Mouse (Mus musculus) lung, embryonic 15.5 days (tissue): ENCODE measurements around the gene Tbc1d22b. TPM values are rescaled to one million over a fixed set of nuclear protein-coding genes. Genes with fewer than 3 reads are reported as not detected.
A peak's percentile ranks its signal among the peaks of the same experiment; 100 is the strongest.

Source experiments
- ATAC-seq: fragments of 200-750 bp; cut with Nextera tagmentation; 2 replicates; pipeline ENCODE4 v1.8.0; 2017; ENCODE audit warnings: moderate number of reproducible peaks, borderline replicate concordance; ENCODE audit not compliant: low FRiP score, low TSS enrichment; ENCODE audit errors: extremely low read depth
- H3K27ac ChIP-seq: fragments of 300-500 bp; sonication (generic); 2 replicates; pipeline ENCODE4 v1.5.1; 2015; ENCODE audit warnings: moderate library complexity, mild to moderate bottlenecking, inconsistent platforms
- H3K27me3 ChIP-seq: fragments of 300-500 bp; sonication (generic); 2 replicates; pipeline ENCODE4 v1.6.1; 2015; ENCODE audit warnings: inconsistent platforms
- H3K36me3 ChIP-seq: fragments of 300-500 bp; sonication (generic); 2 replicates; pipeline ENCODE4 v1.6.1; 2015; ENCODE audit warnings: inconsistent platforms
- H3K4me1 ChIP-seq: fragments of 300-500 bp; sonication (generic); 2 replicates; pipeline ENCODE4 v1.6.1; 2015; ENCODE audit warnings: inconsistent platforms
- H3K4me2 ChIP-seq: fragments of 300-500 bp; sonication (generic); 2 replicates; pipeline ENCODE4 v1.6.1; 2015; ENCODE audit warnings: inconsistent platforms, mild to moderate bottlenecking, moderate library complexity
- H3K4me3 ChIP-seq: fragments of 300-500 bp; sonication (generic); 2 replicates; pipeline ENCODE4 v1.5.1; 2015; ENCODE audit warnings: mild to moderate bottlenecking, inconsistent platforms
- H3K9ac ChIP-seq: fragments of 300-500 bp; sonication (generic); 2 replicates; pipeline ENCODE4 v1.6.1; 2015; ENCODE audit warnings: inconsistent platforms
- H3K9me3 ChIP-seq: fragments of 300-500 bp; sonication (generic); 2 replicates; pipeline ENCODE4 v1.6.1; 2016; ENCODE audit warnings: inconsistent platforms
- WGBS: fragments of 180-500 bp; shearing (Covaris S2); methylation state at CpG from one replicate; pipeline ENCODE4 v1.1.7; 2015; 5-methylcytosine and 5-hydroxymethylcytosine counted together
- polyA plus RNA-seq: library from polyadenylated mRNA; unstranded; fragments of >200 nt; fragmentation: Nextera tagmentation; extraction: Ambion mirVana; gene quantifications from 2 replicates; pipeline ENCODE4 v1.2.1, GENCODE M21; 2015

Gene Tbc1d22b
- 14.8 and 15.6 TPM in 2 replicates for polyA plus RNA-seq

DNA sequence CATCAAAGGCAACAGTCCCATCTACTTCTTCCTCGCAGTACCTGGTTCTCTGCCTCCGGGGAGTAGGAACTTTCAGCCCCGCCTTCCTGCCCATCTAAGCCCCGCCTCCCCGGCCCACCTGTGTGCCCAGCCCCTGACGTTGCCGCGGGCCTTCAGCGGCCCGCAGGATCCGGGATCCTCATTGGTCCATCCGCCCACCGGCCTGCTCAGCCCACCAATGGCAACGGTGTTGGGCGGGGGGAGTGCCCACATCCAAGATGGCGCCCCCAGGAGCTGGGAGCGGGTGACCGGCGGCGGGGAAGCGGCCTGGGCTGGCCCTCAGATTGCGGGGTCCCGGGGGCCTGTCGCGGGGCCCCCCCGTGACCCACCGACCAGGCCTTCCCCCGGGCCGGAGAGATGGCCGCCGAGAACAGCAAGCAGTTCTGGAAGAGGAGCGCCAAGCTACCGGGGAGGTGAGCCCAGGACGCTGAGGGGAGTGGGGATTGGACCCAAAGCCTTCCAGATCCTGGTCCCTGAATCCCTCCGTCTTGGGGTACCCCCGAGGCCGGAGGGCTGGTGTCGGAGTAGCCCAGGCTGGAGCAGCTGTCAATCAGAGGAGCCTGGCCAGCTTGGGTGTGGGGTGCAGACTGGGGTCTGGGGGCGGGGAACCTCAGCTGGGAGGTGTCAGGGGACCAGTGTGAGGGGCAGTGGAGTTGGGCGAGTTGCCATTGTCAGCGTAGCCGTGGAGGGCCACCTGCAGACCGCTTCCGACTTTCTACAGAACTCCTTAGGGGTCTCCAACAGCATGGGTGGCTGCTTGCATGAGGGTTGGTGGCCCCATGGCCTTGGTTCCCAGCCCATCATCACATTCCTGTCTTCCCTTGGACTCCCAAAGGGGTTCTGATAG, at the start of gene Tbc1d22b, which contains the start of gene Gm17657:
Gene Tbc1d22b, plus strand, starts transcription at position 243 of the 886 bp plus-strand sequence.
Gene Gm17657, minus strand, starts transcription at position 96 of the 886 bp plus-strand sequence.
- peak within 1 kb of the TSS; percentile 88 for H3K4me3 ChIP-seq
- no peaks in the 10 kb centered on the region for H3K36me3 ChIP-seq
- H3K9me3 ChIP-seq = no peaks in the 10 kb centered on the region
- no peaks in the 10 kb centered on the region for H3K27me3 ChIP-seq
- peak; percentile 97 for ATAC-seq
- under 1% methylated on average over 40 of the region's 44 CpGs for WGBS
- peak within 1 kb of the TSS; percentile 88 for H3K4me2 ChIP-seq
- peaks cover 22% of the 10 kb centered on the region for H3K4me1 ChIP-seq
- peak within 1 kb of the TSS; percentile 47 for H3K27ac ChIP-seq
- peak within 1 kb of the TSS; percentile 95 for H3K9ac ChIP-seq

DNA sequence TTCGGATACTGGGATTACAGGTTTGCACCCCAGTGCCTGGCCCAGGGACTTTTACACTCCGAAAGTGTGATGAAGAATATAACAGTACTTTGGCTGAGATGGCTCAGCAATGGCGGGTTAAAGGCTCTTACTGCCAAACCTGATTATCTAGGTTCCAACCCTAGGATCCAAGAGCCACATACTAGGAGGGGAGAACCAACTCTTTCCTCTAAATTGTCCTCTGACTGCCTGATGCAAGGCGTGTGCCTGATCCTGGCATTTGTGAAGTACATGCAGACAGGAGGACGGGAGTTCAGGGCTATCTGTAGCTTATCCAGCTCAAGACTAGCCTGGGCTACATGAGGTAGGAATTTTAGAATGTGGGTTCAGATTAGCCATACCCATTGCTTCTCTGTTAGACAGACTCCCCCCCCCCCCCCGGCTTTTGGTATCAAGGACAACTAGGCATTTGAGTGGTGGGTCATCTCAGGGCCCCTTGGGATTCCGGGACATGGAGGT, 49.3 kb upstream of the Tbc1d22b start:
- no peak overlapping the region for H3K4me3 ChIP-seq
- peaks cover 14% of the 10 kb centered on the region for H3K4me1 ChIP-seq
- no peak overlapping the region for H3K4me2 ChIP-seq
- H3K9me3 ChIP-seq = no peaks in the 10 kb centered on the region
- no peaks in the 10 kb centered on the region for H3K36me3 ChIP-seq
- WGBS = 71% methylated on average over 7 of the region's 7 CpGs
- H3K9ac ChIP-seq = no peak overlapping the region
- H3K27me3 ChIP-seq = no peaks in the 10 kb centered on the region
- ATAC-seq = no peak
- no peak overlapping the region for H3K27ac ChIP-seq

DNA sequence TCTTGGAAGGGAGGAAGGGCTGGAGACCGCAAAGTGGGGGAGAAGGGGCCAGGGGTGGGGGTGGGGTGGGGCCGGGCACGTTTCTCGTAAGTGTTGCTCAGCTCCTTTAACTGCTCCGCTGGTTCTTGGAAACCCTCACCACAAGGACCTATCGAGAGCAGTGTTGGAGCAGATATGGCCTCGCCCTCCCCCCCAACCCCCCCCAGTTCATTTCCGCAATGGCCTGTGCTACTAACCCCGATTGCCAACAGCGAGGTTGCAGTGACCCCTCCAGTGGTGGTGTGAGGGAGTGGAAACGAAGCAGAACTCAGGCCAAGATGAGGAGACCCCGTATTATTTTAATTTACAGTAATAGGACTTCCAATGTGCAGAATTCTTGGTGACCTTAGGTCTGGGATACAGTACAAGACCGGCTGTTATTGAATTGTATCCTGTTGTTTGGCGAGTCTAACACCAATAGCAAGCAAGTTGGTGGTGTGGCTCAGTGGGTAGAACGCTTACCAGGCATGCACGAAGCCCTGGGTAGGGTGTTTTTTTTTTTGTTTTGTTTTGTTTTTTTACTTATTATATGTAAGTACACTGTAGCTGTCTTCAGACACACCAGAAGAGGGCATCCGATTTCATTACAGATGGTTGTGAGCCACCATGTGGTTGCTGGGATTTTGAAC, 48.6 kb upstream of the Tbc1d22b start:
- no peaks in the 10 kb centered on the region for H3K27me3 ChIP-seq
- peaks cover 14% of the 10 kb centered on the region for H3K4me1 ChIP-seq
- ATAC-seq = peak; percentile 60; the same call in 1 of the 2 replicates
- 63% methylated on average over 17 of the region's 17 CpGs for WGBS
- H3K9me3 ChIP-seq = no peaks in the 10 kb centered on the region
- H3K36me3 ChIP-seq = no peaks in the 10 kb centered on the region
- H3K4me2 ChIP-seq = no peak overlapping the region
- no peak overlapping the region for H3K4me3 ChIP-seq
- no peak overlapping the region for H3K9ac ChIP-seq
- H3K27ac ChIP-seq = no peak overlapping the region

DNA sequence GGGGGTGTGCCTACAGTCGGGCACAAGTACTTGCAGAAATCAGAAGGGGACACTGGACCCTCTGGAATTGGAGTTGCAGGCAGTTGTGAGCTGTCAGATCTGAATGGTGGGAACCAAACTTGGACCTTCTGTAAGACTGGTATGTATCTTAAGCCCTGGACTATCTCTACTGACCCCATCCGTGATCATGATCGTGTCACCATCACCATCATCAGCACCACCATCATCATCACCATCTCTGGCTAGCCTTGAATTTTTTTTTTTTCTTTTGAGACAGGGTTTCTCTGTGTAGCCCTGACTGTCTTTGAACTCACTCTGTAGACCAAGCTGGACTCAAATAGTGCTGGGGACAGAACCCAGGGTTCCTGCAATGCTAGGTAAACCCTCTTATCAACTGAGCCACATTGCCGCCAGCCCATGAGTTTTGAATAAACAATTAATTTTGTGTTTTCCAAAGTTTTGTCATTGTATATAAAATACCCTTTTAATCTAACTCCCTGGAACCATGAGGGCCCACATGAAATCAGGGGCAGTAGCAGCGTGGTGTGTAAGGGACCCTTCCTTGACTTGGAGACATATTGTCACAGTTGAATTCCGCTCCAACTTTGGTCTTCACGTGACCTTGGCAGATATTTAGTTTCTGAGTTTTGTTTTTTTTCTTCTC, 47.4 kb upstream of the Tbc1d22b start:
- H3K9me3 ChIP-seq = no peaks in the 10 kb centered on the region
- H3K27me3 ChIP-seq = no peaks in the 10 kb centered on the region
- no peaks in the 10 kb centered on the region for H3K36me3 ChIP-seq
- H3K4me2 ChIP-seq = peak overlapping the region; percentile 56
- H3K9ac ChIP-seq = no peak overlapping the region
- 55% methylated on average over 7 of the region's 7 CpGs for WGBS
- peaks cover 14% of the 10 kb centered on the region for H3K4me1 ChIP-seq
- no peak for ATAC-seq
- H3K4me3 ChIP-seq = no peak overlapping the region
- no peak overlapping the region for H3K27ac ChIP-seq

DNA sequence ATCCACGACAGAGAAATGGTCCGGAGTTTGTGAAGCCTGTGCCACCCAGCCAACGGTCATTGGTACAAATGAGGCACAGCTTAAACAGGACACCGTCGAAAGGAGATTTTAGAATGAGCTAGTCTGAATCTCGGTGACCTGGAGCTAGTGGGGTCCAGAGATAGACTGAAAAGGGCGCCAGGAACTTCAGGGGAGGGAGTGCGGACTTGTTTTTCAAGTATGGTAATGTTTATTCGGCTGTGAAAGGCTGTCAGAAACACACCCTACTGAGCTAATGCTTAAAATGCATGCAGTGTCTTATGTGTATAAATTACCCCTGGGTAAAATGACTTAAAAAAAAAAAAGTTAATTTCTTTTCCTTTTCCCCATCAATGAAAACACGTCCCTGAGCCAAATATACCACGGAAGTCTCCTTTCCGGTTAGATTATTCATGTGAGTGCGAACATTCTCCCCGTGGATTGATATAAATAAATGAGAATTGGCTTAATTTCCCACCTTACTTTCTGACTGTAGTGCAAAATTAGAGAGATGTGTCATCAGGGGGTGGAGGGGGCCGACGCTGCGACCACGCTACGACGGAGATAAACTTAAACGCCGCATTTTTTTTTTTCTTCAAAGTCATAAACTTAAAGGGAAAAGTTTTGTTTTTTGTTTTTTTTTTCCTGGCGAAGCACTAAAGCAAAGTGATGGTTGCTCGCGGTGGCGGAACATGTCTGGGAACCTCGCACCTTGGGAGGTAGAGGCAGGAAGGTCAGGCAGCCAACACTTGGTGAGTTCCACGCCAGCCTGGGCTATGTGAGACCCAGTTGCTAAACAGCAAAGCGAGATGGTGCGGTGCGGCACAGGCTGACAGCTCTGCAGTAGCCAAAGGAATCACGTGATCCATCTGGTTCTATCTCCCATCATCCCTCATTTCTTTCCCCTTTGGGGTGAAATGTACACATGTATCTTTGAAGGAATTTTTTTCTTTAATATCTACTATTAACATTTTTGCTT, 46.6 kb upstream of the Tbc1d22b start:
- Histone ChIP-seq H3K4me1 (peaks cover 14% of the 10 kb centered on the region), H3K9ac (0 out of 2 replicates have a peak overlapping the region, but pooled peaks have one; percentile 8), H3K27me3 (no peaks in the 10 kb centered on the region), H3K9me3 (no peaks in the 10 kb centered on the region), H3K4me2 (peak overlapping the region; percentile 56), H3K36me3 (no peaks in the 10 kb centered on the region), H3K4me3 (peak overlapping the region; percentile 28), H3K27ac (no peak overlapping the region)
- no peak for ATAC-seq
- 8% methylated on average over 32 of the region's 32 CpGs for WGBS

DNA sequence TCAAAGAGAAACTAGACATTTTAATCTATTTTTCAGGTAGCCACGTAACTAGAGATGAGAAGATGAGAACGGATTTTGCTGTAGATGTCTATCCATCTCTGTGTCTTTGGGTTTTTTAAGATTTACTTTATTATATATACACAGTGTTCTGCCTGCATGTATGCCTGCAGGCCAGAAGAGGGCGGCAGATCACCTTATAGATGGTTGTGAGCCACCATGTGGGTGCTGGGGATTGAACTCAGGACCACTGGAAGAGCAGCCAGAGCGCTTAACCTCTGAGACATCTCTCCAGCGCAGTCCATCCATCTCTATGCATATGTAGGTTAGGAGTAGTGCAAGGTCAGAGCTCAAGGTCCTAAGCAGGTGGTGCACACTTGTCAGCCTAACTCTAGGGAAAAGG, 45.9 kb upstream of the Tbc1d22b start:
- Histone ChIP-seq H3K9me3 (no peaks in the 10 kb centered on the region), H3K27me3 (no peaks in the 10 kb centered on the region), H3K4me2 (no peak overlapping the region), H3K9ac (no peak overlapping the region), H3K4me3 (no peak overlapping the region), H3K27ac (no peak overlapping the region), H3K36me3 (no peaks in the 10 kb centered on the region), H3K4me1 (peaks cover 14% of the 10 kb centered on the region)
- WGBS = 74% methylated on average over 5 of the region's 5 CpGs
- ATAC-seq = no peak

DNA sequence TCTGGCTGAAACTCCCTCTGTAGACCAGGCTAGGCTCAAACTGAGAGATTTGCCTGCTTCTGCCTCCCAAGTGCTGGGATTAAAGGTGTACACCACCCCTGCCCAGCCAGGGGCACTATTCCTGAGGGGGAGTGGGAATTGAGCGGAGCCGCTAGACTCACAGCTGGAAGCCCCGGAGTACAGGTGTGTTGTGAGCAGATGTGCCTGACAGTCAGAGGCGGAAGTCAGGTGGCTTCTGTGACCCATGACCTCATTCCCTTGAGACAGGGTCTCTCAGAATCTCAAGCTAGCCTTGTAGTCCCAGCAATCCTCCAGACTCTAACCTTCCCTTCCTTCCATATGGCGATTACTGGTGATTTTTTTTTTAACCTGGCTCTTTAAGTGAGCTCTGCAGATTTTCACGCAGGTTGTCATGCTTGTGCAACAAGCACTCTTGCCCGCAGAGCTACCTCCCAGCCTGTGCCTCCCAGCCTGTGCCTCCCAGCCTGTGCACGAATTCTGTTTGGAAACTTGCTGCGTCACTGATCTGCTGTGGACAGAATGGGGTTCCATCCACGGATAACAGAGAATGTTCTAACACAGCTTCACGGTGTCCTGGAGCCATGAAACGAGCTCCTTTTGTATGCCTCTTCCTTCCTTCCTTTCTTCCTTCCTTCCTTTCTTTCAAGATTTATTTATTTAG, 40.5 kb upstream of the Tbc1d22b start:
- Histone ChIP-seq H3K4me2 (no peak overlapping the region), H3K9ac (no peak overlapping the region), H3K36me3 (no peaks in the 10 kb centered on the region), H3K4me1 (0 out of 2 replicates have a peak, but pooled peaks cover 3% of the 10 kb centered on the region), H3K9me3 (no peaks in the 10 kb centered on the region), H3K27ac (no peak overlapping the region), H3K4me3 (no peak overlapping the region), H3K27me3 (no peaks in the 10 kb centered on the region)
- WGBS = 56% methylated on average over 12 of the region's 12 CpGs
- ATAC-seq = no peak

DNA sequence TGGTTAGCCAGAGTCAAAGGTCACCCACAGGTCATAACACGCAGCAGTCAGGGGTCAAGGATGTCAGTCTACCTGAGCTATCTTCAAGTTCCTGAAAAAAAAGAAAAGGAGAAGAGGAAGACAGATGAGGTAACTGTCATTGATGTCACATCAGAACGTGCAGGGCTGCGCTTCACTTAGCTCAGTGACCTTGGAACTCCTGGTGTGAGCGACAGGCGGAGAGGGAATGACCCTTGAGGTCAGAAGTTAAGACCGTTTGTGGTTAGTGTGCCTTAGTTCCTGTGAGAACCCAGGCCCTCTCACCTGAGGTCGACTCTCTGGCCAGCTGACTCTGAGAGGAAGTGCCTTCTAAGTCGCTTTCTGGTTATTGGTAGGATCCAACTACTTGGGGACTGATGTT, 38.9 kb upstream of the Tbc1d22b start:
- Histone ChIP-seq H3K4me3 (no peak overlapping the region), H3K9ac (no peak overlapping the region), H3K27me3 (no peaks in the 10 kb centered on the region), H3K4me1 (0 out of 2 replicates have a peak, but pooled peaks cover 3% of the 10 kb centered on the region), H3K36me3 (no peaks in the 10 kb centered on the region), H3K4me2 (no peak overlapping the region), H3K9me3 (no peaks in the 10 kb centered on the region), H3K27ac (no peak overlapping the region)
- WGBS = 46% methylated on average over 8 of the region's 8 CpGs
- no peak for ATAC-seq

DNA sequence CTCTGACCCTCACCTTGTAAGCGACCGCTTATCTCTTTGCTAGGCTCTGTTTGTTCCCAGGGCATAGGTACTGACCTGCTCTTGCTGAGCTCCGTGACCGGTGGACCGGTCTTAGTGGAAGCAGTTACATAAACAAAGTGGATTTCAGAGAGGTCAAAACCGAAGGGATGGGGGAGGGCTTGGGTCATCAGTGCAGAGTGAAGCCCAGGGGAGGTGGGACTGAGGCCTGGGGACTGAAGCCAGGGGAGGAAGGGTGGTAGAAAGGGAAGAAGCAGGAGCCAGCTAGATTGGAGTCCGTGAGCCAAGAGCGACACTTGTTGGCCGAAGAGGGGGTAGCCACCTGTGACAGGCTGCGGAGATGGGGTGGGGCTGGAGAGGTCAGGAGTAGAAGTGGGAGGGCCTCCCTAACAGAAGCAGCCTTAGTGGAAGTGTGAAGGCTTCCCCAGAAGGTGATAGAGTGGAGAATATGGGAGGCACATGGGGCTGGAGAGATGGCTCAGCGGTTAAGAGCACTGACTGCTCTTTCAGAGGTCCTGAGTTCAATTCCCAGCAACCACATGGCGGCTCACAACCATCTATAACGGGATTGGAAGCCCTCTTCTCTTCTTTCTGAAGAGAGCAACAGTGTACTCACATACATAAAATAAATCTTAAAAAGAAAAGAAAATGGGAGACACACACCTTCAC, 36.4 kb upstream of the Tbc1d22b start:
- H3K4me2 ChIP-seq = no peak overlapping the region
- ATAC-seq = peak; percentile 81
- H3K36me3 ChIP-seq = no peaks in the 10 kb centered on the region
- no peaks in the 10 kb centered on the region for H3K27me3 ChIP-seq
- H3K27ac ChIP-seq = no peak overlapping the region
- H3K9me3 ChIP-seq = no peaks in the 10 kb centered on the region
- H3K4me1 ChIP-seq = 0 out of 2 replicates have a peak, but pooled peaks cover 3% of the 10 kb centered on the region
- H3K4me3 ChIP-seq = no peak overlapping the region
- 22% methylated on average over 13 of the region's 13 CpGs for WGBS
- no peak overlapping the region for H3K9ac ChIP-seq

DNA sequence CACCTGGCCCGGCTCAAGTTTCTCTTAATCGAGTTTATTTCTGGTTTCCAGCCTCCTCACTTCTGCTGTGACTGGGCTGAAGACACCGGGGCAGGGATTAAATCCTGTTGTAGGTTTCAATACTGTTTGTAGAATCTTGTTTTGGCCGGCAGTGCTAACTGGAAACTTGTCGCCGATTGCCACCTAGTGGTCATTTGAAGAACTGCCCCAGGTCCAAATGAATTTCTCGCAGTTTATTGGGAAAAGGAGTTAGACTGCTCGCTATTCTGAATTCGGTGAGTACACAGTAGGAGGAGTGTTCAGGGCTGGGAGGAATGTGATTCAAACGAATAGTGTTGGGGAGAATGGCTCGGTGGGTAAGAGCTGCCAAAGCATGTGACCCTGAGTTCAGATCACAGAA, 35.1 kb upstream of the Tbc1d22b start:
- WGBS = 2% methylated on average over 11 of the region's 11 CpGs
- Histone ChIP-seq H3K27me3 (no peaks in the 10 kb centered on the region), H3K9me3 (no peaks in the 10 kb centered on the region), H3K4me3 (no peak overlapping the region), H3K27ac (no peak overlapping the region), H3K9ac (no peak overlapping the region), H3K36me3 (no peaks in the 10 kb centered on the region), H3K4me1 (0 out of 2 replicates have a peak, but pooled peaks cover 3% of the 10 kb centered on the region), H3K4me2 (no peak overlapping the region)
- ATAC-seq = no peak
